Mouse (Mus musculus) A20 (cell line): ENCODE results near the gene Ncbp2.
A peak's percentile ranks its signal among the peaks of the same experiment; 100 is the strongest.

Experiments
- DNase-seq: peaks from one replicate; pipeline ENCODE4 v3.0.0-alpha.2; 2011; ENCODE audit warnings: low read depth, low spot score

Ncbp2 gene

GRCm38 (mm10) chr16:32009913-32010312 lies 61.6 kb downstream of the Ncbp2 start:
- peak; percentile 17 for DNase-seq

- no peak for DNase-seq
Measured at GRCm38 (mm10) chr16:32010330-32010729, 62.0 kb downstream of the Ncbp2 start.
